Mouse (Mus musculus) spleen, postnatal 14 days (tissue): Measurements from ENCODE around the gene Cep97.
"Not testable (repeated sequence)": the region's sequence is repeated elsewhere in the genome, so short reads cannot be mapped to it uniquely, and the experiment has no call there.

Source experiments
- DNase-seq, 2 experiments: peaks; one replicate each; pipeline ENCODE4 v3.0.0; 2021 to 2022; ENCODE audit warnings: low spot score in 2 of 2

Gene Cep97

GRCm38 (mm10) chr16:55947876-55948410, 13.3 kb upstream of the Cep97 start:
- not testable (repeated sequence) for DNase-seq

DNA sequence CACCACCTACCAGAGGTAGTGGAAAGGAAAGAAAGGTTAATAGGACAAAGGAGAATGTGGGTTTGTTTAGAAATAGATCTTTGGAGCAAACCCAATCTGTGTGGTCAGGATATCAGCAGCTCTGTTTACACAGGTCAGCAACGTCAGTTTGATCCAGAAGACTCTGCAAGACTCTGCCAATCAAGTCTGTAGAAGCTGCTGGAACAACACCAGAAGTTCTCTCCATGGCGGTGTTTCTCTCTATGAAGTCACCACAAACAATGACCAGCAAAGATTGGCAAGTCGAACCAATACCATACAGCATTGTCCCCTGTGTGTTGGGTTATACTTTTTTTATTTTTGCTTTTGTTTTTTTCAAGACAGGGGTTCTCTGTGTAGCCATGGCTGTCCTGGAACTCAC, 12.6 kb upstream of the Cep97 start:
- no peak for DNase-seq

- no peak for DNase-seq
Measured at GRCm38 (mm10) chr16:55940781-55941180, 6.1 kb upstream of the Cep97 start.

GRCm38 (mm10) chr16:55939703-55940102, 5.0 kb upstream of the Cep97 start:
- no peak for DNase-seq

DNA sequence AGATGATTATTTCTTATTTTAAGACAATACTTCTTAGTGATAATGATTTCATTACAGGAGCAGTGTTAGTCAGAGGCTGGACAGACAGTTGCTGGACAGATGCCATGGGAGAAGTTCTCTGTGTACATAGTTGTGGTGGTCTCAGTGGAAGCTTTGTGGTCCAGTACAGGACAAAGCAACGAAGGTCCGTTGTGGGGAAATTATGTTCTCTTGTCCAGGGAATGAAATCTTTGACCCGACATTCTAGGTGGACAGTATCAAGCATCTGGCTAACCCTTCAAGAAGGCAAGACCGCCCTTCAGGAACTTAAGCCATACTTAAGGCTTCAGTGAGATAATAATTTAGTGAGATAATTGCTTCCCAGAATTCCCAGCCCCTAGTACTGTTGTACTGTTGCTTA, 4.1 kb upstream of the Cep97 start:
- no peak for DNase-seq

DNA sequence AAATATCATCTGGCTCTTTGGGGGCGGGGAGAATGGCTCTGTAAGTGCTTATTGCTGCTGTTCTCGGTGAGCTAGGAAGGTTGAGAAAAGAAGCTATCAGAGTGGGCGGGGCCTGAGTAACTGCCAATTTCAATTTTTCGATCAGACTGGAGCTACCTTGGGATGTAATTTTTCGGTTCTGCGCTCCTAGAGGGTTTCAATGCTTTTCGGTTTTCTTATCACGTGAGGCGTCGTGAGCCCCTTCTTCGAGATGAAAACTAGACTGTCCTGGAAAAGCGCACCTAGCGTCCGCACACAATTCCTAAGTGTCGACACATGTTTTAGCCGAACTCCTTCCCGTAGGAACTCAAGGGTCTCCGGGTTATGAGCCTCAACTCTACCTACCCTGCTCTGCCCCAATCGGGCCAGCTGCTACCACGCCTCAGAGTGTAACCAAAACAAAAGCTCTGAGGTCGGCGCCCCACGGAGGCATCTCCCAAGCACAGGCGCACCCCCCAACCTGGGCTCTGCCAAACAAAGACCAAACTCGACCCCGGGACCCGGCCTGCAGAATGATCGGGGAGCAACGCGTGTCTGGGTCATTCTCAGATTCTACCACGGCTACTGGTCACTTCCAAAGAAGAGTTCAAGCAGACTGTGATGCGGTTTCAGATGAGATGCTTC, 843 bp downstream of the Cep97 start:
- peak; percentile 30 to 37 for DNase-seq

DNA sequence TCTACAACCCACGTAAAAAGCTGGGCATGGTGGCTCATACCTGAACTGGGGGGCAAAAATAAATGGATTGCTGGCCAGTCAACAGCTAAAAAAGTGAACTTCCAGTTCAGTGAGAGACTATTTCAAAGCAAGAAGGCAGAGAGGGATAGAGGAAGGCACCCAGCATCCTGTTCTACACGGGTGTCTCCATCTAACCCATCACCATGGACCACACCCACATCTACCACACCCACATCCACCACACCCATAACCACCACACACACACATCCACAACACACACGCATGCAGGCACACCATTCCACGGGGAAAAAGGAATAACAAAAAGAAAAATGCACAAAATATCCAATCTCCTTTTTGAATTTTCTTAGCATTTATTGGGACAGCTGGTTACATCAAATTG, 10.6 kb downstream of the Cep97 start:
- no peak for DNase-seq

- no peak for DNase-seq
Measured at GRCm38 (mm10) chr16:55922079-55922478, 12.6 kb downstream of the Cep97 start.

DNA sequence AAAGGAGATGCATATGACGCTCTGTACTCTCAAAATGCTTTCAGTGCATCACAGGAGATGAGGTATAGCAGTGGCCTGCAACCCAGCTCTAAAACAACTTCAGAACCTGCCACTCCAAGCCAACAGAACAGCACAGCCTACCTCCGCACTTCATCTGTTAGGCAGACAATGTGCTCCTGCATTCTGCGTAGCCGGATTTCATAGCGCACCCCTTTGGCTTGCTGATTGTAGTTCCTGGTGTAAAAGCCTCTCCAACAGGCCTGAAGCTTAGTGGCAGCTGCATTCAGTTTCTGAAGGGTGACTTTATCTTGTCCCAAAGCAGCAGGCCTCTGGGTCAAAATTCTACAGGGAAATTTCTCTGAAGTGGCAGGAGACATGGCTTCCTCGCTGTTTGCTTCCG, 19.9 kb downstream of the Cep97 start:
- DNase-seq: no peak

- DNase-seq: no peak
Measured at GRCm38 (mm10) chr16:55910208-55910793, 24.4 kb downstream of the Cep97 start.

DNA sequence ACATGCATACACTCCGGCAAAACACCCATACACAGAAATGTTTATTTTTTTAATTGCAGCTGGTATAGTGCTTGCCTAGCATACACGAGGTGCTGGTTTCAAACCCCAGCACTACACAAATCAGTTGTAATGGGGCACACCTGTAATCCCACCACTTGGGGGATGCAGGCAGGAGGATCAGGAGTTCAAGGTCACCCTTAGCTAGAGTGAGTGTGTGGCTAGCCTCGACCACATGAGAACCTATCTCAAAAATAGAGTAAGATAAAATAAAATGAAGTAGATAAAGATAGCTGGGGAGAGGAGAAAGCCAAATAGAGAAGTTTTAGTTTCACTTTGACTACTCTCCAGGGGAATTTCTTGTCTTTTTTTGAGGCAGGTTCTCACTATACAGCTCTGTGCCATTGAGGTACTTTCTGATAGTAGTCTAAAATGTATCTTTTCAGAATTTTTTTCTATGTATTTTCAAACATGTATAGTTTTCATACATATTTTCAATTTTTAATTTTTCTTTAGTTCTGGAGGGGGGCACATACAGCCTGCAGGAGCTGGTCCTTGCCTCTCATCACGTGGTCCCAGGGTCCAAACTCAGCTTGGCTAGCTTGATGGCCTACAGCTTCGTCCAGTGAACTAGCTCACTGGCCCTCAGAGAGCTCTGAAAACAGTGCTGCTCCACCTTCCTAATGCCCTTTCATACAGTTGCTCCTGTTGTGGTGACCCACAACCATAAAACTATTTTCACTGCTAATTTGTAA, 27.6 kb downstream of the Cep97 start:
- no peak for DNase-seq

GRCm38 (mm10) chr16:55905370-55905769, 29.3 kb downstream of the Cep97 start:
- no peak for DNase-seq

DNA sequence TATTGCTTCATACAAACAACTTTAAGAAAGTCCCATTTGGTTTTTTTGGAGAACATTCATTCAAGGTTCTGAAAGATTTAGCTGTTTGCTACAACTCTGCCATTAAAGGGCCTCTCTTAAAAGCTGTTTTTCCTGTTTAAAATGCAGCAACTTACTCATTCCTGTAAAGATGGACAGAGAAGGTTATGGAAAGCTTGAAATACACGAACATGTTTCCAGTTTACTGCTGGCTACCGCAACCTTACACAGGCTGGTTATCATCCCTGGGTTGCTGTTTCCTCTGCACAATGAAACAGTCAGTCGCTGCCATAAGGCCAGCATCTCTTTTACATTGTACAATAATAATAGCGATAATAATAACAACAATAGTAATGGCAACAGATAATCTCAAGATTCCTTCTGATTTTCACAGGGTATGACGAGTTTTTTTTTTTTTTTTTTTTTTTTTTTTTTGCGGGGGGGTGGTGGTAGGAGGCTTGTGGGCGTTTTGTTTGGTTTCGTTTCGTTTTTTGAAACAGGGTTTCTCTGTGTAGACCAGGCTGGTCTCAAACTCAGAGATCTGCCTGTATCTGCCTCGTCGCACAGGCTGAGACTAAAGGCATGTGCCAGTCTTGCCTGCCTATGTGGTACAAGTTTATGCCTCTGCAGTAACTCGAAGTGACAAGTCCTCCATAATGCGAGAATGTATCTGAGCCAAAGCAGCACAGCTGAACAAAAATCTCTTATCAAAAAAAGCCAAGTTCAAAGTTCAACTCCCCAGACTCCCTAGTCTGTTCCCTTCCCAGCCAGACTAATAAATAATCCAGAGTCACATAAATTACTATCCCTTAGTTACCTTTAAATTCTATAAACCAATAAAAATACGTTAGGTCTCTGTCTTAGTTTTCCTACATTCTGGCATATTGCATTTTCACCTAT, 32.6 kb downstream of the Cep97 start:
- no peak for DNase-seq

GRCm38 (mm10) chr16:55898385-55899002, 36.2 kb downstream of the Cep97 start:
- DNase-seq: no peak

- no peak for DNase-seq
Measured at GRCm38 (mm10) chr16:55895651-55896095, 39.0 kb downstream of the Cep97 start.

DNA sequence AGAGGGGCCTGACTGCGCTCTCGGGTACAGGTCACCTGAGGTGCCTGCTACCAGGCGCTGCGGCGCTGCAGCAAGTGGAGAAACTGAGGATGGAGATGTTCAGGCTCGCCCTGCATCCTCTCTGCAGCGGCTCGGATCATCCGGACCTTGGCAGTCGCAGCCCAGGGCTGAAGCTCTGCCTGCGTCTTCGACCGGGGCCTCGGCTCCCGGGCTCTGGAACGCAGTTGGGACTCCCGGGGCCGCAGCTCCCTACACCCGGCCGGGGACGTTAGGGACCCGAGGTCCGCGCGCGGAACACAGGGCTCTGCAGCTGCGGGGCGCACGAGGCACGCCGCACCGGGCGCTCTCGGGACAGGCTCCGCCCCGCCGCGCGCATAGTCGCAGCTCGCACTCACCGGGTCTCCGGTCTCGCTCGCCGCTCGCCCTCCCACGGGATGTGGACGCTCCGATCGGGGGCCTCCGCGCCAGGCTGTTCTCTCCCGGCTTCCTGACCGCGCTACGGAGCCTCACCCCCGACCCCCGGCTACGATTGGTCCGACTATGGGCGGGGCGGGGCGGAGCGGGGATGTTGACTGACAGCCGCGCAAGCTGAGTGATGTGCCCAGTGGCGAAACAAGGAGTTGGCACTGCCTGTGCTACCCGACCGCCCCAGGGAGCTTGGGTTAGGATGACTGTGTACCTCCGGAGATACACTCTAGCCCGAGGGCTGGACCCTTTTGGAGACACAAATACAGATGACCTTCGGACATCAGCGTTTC, 39.6 kb downstream of the Cep97 start, which contains the start of gene Nxpe3:
Nxpe3 (minus strand) TSS at position 393 of the 758 bp plus-strand sequence.
- DNase-seq: peak; percentile 73 to 81

GRCm38 (mm10) chr16:55894536-55894892, 40.1 kb downstream of the Cep97 start:
- no peak for DNase-seq

GRCm38 (mm10) chr16:55893410-55894107, 41.1 kb downstream of the Cep97 start:
- DNase-seq: no peak

- DNase-seq: no peak
Measured at GRCm38 (mm10) chr16:55892484-55892883, 42.2 kb downstream of the Cep97 start.

DNA sequence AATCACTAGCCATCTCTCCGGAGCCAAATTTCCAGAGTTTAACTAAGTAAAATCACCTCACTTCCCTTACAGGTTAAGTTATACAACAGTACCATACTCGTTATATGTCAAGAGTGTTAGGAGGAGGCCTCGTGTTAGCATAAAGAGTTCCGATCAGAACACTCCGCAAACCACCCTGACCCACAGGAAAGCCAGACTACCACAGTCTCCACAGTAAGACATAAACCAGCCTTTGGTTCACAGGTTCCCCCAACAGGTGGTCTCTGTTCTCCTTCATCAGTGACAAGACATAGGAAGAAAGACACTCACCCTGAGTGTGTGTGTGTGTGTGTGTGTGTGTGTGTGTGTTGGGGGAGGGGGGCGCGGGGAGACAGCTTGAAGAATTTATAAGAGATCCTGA, 43.3 kb downstream of the Cep97 start:
- DNase-seq: no peak
